Mouse (Mus musculus) megakaryocyte progenitor cell, adult 5-6 weeks (primary cell): Measurements from ENCODE around the gene Rpa1. TPM values are rescaled to one million over a fixed set of nuclear protein-coding genes. Genes with fewer than 3 reads are reported as not detected.

Source experiments
- ATAC-seq: replicated peaks from 2 replicates; pipeline ENCODE4 v1.8.0; 2016; ENCODE audit warnings: mild to moderate bottlenecking, moderate TSS enrichment, inconsistent platforms; ENCODE audit not compliant: poor library complexity
- total RNA-seq, 2 experiments: library from RNA; stranded (forward) in 1 of 2; stranded (reverse) in 1 of 2; fragments of 157-497, 149-512 nt in 1 of 2; fragments of 200-1000 nt in 1 of 2; gene quantifications; 2 replicates each; pipeline versions ENCODE4 v1.2.3 to v1.2.4; 2015 to 2017

Gene Rpa1
- total RNA-seq, 2 experiments from 2014 or later: 50.1 to 178 TPM

DNA sequence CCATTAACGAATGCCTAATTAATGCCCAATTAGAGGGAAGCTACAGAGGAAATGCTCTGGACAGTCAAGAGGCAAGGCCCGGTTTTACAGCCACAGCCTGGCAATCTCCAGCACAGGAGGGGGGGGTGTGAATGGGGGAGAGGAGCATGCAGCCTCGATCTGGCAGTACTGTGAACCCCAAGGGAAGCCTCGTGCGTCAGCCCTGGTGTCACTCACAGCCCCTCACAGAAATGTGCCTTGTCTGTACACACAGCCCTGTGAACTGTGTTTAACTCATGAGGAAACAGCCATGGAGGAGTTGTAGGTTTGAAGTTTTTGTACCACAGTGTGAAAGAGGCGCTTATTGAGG, 84.2 kb downstream of the Rpa1 start:
- no peak for ATAC-seq

DNA sequence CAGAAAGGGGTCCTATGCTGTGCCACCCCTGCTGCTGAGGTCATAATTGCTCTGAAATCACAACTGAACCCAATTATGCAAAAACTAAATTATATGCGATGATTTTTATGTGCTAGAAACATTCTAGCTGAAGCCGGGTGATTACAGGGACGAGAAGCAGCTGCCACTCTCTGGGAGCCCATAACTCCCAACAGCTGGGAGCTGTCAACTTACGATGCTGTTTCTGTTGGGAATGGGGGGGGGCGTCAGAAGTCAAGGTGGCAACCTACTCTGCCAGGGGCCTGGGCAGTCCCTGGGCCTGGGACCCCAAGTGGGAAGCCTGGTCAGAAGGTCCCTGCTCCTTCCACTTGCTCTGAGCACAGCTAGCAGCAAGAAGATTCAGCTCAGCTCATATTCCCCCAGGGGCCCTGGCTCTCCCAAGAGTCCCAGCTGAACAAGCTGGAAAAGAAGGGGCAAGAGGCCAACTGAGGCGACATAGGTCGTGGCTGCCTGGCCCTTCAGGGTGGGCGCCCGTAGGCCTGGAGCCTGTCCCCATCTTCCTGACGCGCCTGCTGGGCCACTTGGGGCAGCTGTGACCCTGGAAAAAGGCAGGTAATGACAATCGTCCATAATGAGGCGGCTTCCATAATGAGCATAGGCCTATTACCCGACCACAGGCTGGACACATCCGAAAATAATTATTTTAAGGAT, 84.7 kb downstream of the Rpa1 start:
- ATAC-seq: no peak

DNA sequence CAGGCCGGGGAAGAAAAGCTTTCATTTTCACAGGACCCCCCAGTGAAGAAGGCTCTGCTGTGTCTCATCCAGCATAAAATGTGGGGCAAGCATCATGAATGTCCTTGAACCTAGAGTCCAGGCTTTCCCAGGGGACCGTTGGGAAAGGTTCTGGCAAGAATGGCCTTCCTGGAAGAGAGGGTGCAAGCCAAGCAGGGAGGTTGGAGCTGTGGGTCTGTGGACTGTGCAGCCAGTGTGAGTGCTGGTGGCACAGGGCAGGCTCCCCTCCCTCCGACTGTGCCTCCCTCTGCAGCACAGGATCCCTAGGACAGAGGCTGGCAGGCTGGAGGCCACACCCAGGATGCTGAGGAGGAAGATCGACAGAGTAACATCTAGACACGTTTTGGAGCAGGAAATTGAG, 85.3 kb downstream of the Rpa1 start:
- no peak for ATAC-seq

DNA sequence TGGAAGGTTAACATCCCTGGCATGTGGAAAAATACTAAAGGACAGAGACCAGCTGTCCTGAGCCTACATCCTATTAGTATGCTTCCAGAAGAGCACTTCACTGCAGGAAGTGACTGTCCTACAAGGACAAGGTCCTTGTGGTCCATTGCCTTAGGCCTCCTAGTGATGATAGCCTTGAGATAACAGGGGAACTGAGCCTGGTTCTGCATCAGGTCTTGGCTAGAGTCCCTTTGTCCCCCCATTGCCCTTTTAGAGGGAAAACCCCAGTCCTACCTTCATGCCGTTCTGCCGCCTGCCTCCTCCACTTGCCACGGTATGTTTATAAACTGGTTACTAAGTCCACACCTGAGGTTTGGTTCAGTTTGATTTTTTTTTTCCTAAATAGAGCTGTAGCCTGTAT, 85.9 kb downstream of the Rpa1 start:
- no peak for ATAC-seq

DNA sequence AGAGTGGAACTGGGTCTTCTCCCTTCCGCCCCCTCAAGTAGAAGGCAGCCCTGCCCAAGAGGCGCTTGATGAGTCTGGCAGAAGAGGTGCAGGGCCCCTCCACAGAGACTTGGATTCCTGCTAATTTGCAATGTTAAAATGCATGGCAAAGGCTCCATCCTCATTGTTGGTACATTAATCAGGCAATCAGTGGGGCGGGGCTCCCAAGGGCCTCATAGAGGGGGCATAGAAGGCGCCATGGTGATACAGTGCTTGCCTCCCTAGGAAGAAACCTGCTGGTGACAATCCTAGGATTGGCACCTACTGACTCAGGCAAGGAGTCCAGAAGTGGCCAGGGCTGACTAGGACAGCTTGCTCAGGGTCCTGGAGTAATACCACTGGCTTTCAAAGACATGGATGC, 86.4 kb downstream of the Rpa1 start:
- no peak for ATAC-seq

DNA sequence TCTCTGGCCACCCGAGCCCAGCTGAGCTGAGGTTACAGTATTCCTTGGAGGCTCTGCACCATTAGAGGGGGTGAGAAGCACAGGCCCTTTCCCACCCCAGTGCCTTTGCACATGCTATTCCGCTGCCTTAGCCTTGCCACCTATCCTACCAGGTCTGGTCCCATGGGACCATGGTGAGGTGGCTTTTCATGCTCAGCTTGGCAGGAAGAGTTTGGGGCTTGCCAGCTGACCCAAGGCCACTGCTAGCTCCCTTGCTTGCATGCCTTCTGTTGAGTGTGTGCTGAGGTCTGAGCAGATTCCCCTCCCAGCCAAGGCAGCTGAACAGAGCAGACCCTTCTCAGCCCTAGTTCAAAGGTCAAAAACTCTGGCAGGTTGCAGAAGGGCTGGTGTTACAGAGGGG, 87.1 kb downstream of the Rpa1 start:
- no peak for ATAC-seq

DNA sequence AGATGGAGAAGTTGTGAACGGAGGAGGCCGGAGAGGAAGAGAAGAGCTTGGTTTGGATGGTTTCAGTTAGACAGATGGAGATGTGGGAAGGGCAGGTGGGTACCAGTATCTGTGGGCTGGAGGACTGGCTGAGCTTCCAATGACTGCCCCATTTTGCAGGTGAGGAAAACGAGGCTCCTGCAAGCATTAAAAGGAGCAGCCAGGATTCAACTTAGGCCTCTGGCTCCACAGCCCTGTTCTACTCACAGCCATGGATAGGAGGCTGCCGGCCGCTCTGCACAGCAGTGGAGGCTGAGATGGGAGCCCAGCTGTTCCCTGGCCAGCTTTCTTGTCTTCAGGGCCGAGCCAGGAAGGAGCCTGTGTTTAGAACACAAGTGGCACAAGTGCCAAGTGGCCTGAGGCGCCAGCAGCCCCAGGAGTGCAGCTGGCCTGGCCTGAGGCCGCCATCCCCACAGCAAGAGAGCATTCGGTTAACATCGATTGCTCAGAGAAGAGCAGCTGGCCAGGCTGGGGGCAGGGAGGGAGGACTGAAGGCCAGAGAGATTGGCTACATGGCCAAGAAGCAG, 88.0 kb downstream of the Rpa1 start:
- ATAC-seq: no peak

DNA sequence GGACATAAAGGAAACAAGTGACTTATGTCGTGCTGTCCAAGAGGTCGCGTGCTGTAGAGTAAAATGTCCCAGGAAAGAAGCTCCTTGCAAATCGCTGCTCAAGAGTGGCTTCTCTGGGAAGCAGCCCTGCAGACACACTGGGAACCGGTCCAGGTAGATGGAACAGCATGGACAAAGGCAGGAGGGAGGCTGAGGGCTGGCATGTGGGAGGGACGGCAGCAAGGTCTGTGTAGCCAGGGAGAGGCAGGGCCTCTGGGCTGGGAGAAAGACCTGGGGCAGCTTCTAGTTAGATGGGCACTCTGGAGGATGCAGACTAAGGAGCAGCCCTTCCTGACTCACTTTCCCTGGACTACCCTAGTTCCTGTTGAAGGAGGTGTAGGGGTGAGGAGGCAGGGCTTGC, 88.7 kb downstream of the Rpa1 start:
- ATAC-seq: no peak

DNA sequence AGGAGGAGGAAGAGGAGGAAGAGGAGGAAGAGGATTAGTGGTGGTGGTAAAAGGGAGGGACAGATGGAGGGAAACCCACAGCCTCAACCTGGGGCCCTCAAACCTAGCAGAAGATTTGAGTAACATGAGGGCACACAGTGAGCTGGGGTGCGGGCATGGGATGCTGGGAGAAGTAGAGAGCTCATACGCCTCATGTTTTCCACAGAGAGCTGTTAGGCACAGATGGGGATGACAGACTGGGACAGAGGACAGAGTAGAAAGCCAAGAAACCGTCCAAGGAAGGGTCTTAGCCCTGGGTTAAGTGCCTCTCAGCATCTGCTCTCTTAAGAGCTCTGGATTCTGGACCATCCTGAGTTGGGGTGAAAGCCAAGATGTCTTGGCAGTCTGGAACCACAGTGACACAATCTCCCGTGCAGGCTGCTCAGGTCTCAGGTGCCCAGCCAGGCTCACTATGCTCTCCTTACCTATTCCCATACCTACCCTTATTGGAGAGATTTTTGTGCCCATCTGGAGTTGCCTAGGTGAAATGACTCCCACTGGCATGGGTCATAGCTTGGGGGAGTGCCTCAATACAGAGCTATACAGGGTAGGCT, 91.0 kb downstream of the Rpa1 start:
- no peak for ATAC-seq

DNA sequence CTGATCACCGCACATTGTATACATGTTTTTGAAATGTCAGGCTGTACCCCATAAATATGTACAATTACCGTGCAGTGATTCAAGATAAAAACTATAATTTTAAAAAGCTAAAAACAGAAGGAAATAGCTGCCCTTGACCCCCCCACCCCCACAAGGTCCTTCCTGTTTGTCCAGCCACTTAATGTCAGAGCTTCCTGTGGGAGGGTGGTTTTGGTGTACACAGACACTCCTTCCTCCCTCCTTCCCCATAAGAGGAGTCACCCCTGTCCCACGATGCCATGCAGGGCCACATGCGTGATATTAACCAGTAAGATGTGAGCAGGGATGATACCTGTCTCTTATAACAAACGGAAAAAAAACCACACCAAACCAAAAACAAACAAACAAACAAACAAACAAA, 92.8 kb downstream of the Rpa1 start:
- ATAC-seq: peak; percentile 59

DNA sequence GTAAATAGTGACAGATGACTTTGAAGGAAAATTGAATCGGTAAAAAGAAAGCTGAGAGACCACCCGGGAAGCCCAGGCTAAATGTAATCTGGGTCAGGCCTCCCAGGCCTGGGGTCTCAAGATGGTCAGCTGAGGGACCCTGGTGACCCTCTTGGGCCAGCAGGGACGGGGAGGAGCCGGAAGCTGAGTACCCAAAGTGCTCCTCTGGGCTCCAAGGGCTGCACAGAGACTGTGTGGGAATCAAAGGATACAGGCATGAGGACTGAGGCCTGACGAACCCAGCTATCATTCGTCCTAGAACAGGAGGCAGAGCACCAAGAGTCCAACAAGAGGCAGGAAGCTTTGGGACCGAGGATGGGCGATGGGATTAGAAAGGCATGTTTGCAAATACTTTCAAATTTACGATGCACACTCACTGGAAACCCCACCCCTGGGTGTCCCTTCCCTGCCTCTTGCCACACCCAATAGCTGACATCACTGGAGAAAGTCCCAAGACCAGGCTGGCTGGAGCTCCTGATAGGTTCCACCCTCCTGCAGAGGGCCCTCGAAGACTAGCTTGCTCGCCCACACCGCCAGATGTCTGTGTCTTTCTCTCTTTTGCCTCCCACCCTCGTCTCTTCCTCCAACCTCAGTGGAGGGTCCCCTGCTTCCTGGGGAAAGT, 93.7 kb downstream of the Rpa1 start:
- ATAC-seq: peak; percentile 96

DNA sequence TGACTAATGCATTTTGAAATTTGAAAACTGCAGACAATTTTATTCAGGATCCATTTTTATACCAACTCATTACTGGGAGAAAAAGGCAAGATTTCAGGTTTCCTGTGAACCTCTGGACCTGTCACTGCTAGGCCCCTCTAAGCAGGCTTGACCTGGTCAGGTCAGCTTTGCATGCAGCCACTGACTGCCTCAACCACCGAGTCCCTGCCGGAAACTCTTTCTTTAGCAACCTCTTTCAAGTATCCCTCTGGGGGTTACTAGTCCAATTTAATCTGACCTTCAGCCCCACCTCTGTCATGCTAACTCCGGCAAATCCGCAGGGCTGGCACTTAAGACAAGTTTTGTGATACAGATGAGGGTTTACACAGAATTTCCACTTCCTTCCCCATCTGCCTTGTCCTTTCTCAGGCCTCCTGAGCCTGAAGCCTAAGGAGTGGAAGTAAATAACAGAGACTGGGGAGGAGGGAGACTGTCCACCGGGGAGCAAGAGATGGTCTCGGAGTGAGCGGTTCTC, 96.5 kb downstream of the Rpa1 start:
- no peak for ATAC-seq

DNA sequence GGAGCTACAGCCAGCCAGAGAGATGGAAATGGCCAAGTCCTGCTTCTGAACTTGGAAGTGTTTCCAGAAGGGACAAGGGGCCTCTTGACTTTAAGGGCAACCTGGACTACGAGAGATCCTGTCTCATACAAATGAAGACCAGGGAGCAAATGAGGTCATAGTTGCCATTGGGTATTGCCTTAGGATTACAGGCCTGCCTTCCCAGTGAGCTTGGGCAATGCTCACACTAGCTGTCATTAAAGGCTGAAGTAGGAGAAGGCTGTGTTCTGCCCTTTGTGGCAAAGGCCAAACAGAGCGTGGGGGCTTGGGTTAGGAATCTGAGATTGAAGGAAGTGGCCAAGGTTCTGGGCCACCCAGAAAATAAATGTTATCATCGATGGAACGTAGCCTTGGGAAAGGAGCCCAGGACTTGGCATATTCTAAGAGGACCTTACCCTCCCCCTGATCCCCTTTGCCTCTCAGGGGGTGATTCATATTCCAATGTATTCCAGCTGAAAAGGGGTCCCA, 97.1 kb downstream of the Rpa1 start:
- no peak for ATAC-seq

DNA sequence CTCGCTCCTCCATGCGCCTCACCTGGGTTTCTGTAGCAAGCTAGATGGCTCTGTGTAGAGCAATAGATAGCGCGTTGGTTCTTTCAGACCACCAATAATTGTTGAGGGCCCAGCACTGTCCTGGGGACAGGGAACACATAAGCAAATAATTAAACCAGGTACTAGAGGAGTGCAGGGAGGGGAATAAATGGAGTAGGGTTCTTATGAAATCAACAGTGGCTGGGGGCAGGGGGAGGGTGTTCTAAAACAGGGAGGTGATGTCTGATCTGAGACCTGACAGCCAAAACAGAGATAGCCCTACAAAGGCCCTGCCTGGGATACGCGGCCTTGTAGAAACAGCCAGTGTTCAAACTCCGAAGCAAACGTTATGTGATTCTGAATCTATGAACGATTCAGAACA, 98.5 kb downstream of the Rpa1 start:
- ATAC-seq: no peak

Other genes with a start within 250 kb of the Rpa1 start
- gene Hic1, start 178.8 kb downstream of the Rpa1 start, total RNA-seq (2015): 0.02 TPM in 1 of 2 replicates, not detected in the other
- gene Hic1, start 178.8 kb downstream of the Rpa1 start, total RNA-seq (2017): not detected in 2 replicates
- gene Ovca2, start 169.5 kb downstream of the Rpa1 start, total RNA-seq (2015): 20.8 and 26.3 TPM in 2 replicates
- 14.5 and 16.5 TPM in 2 replicates for gene Ovca2, start 169.5 kb downstream of the Rpa1 start, total RNA-seq (2017)
- gene Dph1, start 157.1 kb downstream of the Rpa1 start, total RNA-seq (2015): 3.3 and 7.4 TPM in 2 replicates
- gene Dph1, start 157.1 kb downstream of the Rpa1 start, total RNA-seq (2017): 9.2 and 9.5 TPM in 2 replicates
- gene Rtn4rl1, start 154.5 kb downstream of the Rpa1 start, total RNA-seq (2015): 0.49 and 1.1 TPM in 2 replicates
- gene Rtn4rl1, start 154.5 kb downstream of the Rpa1 start, total RNA-seq (2017): 0.20 and 0.42 TPM in 2 replicates
- gene Smyd4, start 109 bp upstream of the Rpa1 start, total RNA-seq (2015): 2.2 and 5.1 TPM in 2 replicates
- 13.9 and 21.9 TPM in 2 replicates for gene Smyd4, start 109 bp upstream of the Rpa1 start, total RNA-seq (2017)
- 99.9 and 117 TPM in 2 replicates for gene Serpinf1, start 74.4 kb upstream of the Rpa1 start, total RNA-seq (2015)
- 70.7 and 92.3 TPM in 2 replicates for gene Serpinf1, start 74.4 kb upstream of the Rpa1 start, total RNA-seq (2017)
- gene Serpinf2, start 91.3 kb upstream of the Rpa1 start, total RNA-seq (2015): 0.20 TPM in 1 of 2 replicates, not detected in the other
- not detected in 2 replicates for gene Serpinf2, start 91.3 kb upstream of the Rpa1 start, total RNA-seq (2017)
- 7.1 and 8.0 TPM in 2 replicates for gene Wdr81, start 106.4 kb upstream of the Rpa1 start, total RNA-seq (2015)
- 5.7 and 8.0 TPM in 2 replicates for gene Wdr81, start 106.4 kb upstream of the Rpa1 start, total RNA-seq (2017)
- gene Tlcd2, start 113.4 kb upstream of the Rpa1 start, total RNA-seq (2015): 16.3 and 16.5 TPM in 2 replicates
- gene Tlcd2, start 113.4 kb upstream of the Rpa1 start, total RNA-seq (2017): 17.9 and 28.3 TPM in 2 replicates
- gene Prpf8, start 138.5 kb upstream of the Rpa1 start, total RNA-seq (2015): 147 and 148 TPM in 2 replicates
- 93.5 and 107 TPM in 2 replicates for gene Prpf8, start 138.5 kb upstream of the Rpa1 start, total RNA-seq (2017)
- 0.64 TPM in 1 of 2 replicates, not detected in the other for gene Rilp, start 161.8 kb upstream of the Rpa1 start, total RNA-seq (2015)
- gene Rilp, start 161.8 kb upstream of the Rpa1 start, total RNA-seq (2017): 0.24 TPM in 1 of 2 replicates, not detected in the other
- 1.7 and 3.0 TPM in 2 replicates for gene Scarf1, start 165.2 kb upstream of the Rpa1 start, total RNA-seq (2015)
- gene Scarf1, start 165.2 kb upstream of the Rpa1 start, total RNA-seq (2017): 2.4 and 3.7 TPM in 2 replicates
- 8.6 and 12.2 TPM in 2 replicates for gene Slc43a2, start 183.4 kb upstream of the Rpa1 start, total RNA-seq (2015)
- gene Slc43a2, start 183.4 kb upstream of the Rpa1 start, total RNA-seq (2017): 8.9 and 9.9 TPM in 2 replicates
- gene Pitpna, start 239.8 kb upstream of the Rpa1 start, total RNA-seq (2015): 166 and 176 TPM in 2 replicates
- gene Pitpna, start 239.8 kb upstream of the Rpa1 start, total RNA-seq (2017): 70.3 and 82.4 TPM in 2 replicates